Mouse (Mus musculus) hindbrain, embryonic 16.5 days (tissue): ENCODE measurements around the gene Cpsf3. TPM values are rescaled to one million over a fixed set of nuclear protein-coding genes. Genes with fewer than 3 reads are reported as not detected.

ENCODE experiments used
- ATAC-seq: fragments of 200-750 bp; cut with Nextera tagmentation; 2 replicates; pipeline ENCODE4 v1.8.0; 2017; ENCODE audit warnings: moderate TSS enrichment, moderate library complexity
- H3K27ac ChIP-seq: fragments of 300-500 bp; sonication (generic); 2 replicates; pipeline ENCODE4 v1.5.1; 2014; ENCODE audit warnings: low read depth, mild to moderate bottlenecking, control low read depth, low read length, moderate library complexity
- H3K27me3 ChIP-seq: fragments of 300-500 bp; sonication (generic); replicated peaks from 2 replicates; pipeline ENCODE4 v1.6.1; 2014; ENCODE audit warnings: low read length; ENCODE audit not compliant: control insufficient read depth, insufficient read depth
- H3K36me3 ChIP-seq: fragments of 300-500 bp; sonication (generic); 2 replicates; pipeline ENCODE4 v1.6.1; 2014; ENCODE audit warnings: mild to moderate bottlenecking, low read length, moderate library complexity, mixed read lengths; ENCODE audit not compliant: control insufficient read depth, insufficient read depth
- H3K4me1 ChIP-seq: fragments of 300-500 bp; sonication (generic); 2 replicates; pipeline ENCODE4 v1.6.1; 2014; ENCODE audit warnings: low read depth, low read length; ENCODE audit not compliant: control insufficient read depth, insufficient read depth
- H3K4me2 ChIP-seq: fragments of 300-500 bp; sonication (generic); 2 replicates; pipeline ENCODE4 v1.6.1; 2014; ENCODE audit warnings: mild to moderate bottlenecking, low read length, control low read depth, moderate library complexity
- H3K4me3 ChIP-seq: fragments of 300-500 bp; sonication (generic); 2 replicates; pipeline ENCODE4 v1.5.1; 2014; ENCODE audit warnings: mild to moderate bottlenecking, low read length, control low read depth, moderate library complexity
- H3K9ac ChIP-seq: fragments of 300-500 bp; sonication (generic); 2 replicates; pipeline ENCODE4 v1.6.1; 2014; ENCODE audit warnings: low read depth, mild to moderate bottlenecking, control low read depth, low read length, moderate library complexity
- H3K9me3 ChIP-seq: fragments of 300-500 bp; sonication (generic); 2 replicates; pipeline ENCODE4 v1.6.1; 2014; ENCODE audit warnings: mild to moderate bottlenecking, low read length, moderate library complexity; ENCODE audit not compliant: control insufficient read depth
- WGBS: fragments of 180-500 bp; shearing (Covaris S2); extraction: QIAGEN DNeasy Blood & Tissue Kit; methylation state at CpG from one replicate; pipeline ENCODE4 v1.1.7; 2014; 5-methylcytosine and 5-hydroxymethylcytosine counted together
- polyA plus RNA-seq: library from polyadenylated mRNA; unstranded; fragments of >200 nt; fragmentation: Nextera tagmentation; extraction: Ambion mirVana; gene quantifications from 2 replicates; pipeline ENCODE4 v1.2.1, GENCODE M21; 2015

The Cpsf3 gene
- polyA plus RNA-seq, 1 experiment from 2014 or later = 86.1 TPM

DNA sequence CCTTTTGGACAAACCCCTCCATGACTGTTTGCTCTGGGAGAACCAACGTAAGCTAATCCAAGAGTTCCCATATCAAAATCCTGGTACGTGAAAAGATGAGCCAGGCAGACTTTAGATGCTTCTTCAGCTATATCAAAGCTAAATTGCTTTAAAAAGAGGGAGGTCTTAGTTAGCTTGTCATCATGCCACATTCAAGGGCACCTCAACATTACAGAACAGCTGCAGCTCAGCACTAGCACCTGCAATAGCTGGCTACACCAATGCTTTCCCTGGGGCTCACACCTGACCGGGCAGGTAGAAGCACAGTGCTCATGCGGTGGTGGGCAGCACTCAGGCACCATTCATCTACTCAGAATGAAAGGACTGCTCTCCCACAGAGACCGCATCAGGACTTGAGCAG is 55.5 kb downstream of the Cpsf3 start:
- Histone ChIP-seq H3K36me3 (peaks cover 8% of the 10 kb centered on the region), H3K9me3 (no peaks in the 10 kb centered on the region), H3K4me1 (no peaks in the 10 kb centered on the region), H3K27ac (no peak overlapping the region), H3K4me2 (no peak overlapping the region), H3K4me3 (no peak overlapping the region), H3K27me3 (no peaks in the 10 kb centered on the region), H3K9ac (no peak overlapping the region)
- no peak for ATAC-seq
- WGBS = 97% methylated on average over 5 of the region's 5 CpGs

DNA sequence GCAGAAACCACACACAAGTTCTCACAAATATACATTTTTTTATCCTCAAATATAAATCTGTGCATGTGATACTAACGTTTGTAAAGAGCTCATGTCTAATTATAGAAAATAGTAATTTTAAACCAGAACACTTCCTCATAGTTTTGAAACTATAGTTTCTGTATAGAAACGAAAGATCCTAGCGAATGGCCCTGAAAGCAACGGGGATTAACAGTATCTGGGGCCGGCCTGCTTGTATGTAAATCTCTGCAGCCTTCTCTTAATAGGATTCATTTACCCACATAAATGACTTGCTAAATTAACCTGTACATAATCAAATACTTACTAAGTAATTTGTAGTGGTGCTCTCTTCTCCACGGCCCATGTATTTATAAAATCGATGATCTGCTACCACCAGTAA is 61.8 kb downstream of the Cpsf3 start:
- H3K9me3 ChIP-seq = no peaks in the 10 kb centered on the region
- H3K27me3 ChIP-seq = no peaks in the 10 kb centered on the region
- no peak for ATAC-seq
- 84% methylated on average over 7 of the region's 7 CpGs for WGBS
- H3K9ac ChIP-seq = no peak overlapping the region
- no peak overlapping the region for H3K4me2 ChIP-seq
- H3K27ac ChIP-seq = no peak overlapping the region
- peaks cover 7% of the 10 kb centered on the region; the same call in 1 of the 2 replicates for H3K36me3 ChIP-seq
- H3K4me1 ChIP-seq = no peaks in the 10 kb centered on the region
- H3K4me3 ChIP-seq = no peak overlapping the region

DNA sequence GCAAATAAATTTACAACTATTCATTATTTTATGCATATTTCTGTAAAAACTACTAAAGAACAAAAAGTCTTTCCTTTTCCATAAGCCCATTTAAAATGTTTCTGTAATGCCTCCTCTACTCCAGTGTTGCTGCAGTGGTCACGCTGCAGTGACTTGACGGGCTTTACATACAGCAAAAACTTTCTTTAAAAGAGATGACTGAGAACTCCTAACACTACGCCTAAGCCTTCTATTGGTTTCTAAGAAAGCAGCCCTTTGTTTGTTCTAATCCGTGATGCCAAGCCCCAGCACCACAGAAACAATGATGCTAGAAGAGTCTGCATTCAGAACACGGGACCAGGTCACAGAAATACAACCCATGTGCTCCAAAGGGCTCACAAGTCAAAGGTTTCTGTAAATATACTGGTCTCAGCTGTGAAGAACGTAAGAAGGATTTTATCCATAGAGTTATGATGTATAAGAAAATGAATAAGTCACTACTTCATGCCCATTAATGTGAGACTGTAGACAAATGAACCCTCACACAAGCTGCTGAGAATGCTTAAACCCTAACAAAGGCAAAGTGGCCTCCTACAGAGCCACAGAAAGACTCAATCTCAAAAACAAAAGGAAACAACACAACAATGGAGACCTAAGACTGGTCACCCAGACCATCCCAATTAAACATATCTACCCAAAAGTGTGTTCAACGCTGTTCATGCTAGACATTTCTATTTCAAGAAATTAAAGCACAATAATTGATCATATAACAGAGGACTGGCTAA is 65.1 kb downstream of the Cpsf3 start:
- Histone ChIP-seq H3K36me3 (peaks cover 18% of the 10 kb centered on the region), H3K4me2 (no peak overlapping the region), H3K4me3 (no peak overlapping the region), H3K4me1 (no peaks in the 10 kb centered on the region), H3K27ac (no peak overlapping the region), H3K27me3 (no peaks in the 10 kb centered on the region), H3K9ac (no peak overlapping the region), H3K9me3 (no peaks in the 10 kb centered on the region)
- no peak for ATAC-seq
- WGBS = 25% methylated on average over 7 of the region's 7 CpGs

DNA sequence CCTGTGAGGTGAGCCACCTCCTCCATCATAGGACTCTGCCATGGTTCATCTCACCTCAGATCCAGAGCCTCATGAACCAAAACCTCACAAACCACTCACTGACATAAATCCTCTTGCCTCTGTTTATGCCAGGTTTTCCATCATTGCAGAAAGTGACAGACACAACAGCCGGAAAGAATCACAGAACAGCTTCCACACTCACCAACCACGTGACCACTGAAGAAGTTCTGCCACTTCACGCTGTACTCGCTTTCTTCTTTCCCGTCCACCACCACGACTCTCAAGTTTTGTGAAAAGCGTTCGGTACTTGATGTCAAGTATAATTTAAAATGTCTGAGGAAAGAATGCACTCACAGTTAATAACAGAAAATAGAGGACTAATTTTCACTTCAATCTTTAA is 68.5 kb downstream of the Cpsf3 start:
- Histone ChIP-seq H3K9ac (no peak overlapping the region), H3K9me3 (no peaks in the 10 kb centered on the region), H3K27ac (no peak overlapping the region), H3K4me3 (no peak overlapping the region), H3K4me2 (no peak overlapping the region), H3K4me1 (no peaks in the 10 kb centered on the region), H3K36me3 (peaks cover 15% of the 10 kb centered on the region), H3K27me3 (no peaks in the 10 kb centered on the region)
- 98% methylated on average over 8 of the region's 8 CpGs for WGBS
- ATAC-seq = no peak

DNA sequence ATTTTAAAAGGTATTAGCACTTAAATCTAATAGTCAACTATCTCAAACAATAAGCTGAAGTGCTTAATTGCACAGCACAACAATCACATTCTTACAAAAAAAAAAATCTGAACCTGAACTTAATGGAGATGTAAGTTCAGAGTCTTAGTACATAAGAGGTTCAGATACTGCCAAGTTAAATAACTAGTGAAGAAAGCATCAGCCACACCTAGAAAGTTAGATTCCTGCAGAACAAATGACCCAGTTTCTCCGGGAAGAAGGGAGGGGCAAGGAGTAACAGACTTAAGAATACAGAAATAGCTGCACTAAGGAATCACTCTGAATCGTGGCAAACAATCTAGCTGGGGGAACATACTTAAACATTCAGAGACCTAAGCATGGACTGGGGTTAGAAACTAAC is 77.5 kb downstream of the Cpsf3 start:
- no peak for ATAC-seq
- H3K4me3 ChIP-seq = no peak overlapping the region
- H3K9ac ChIP-seq = no peak overlapping the region
- H3K27ac ChIP-seq = no peak overlapping the region
- H3K4me2 ChIP-seq = no peak overlapping the region
- WGBS = 79% methylated on average over 2 of the region's 2 CpGs
- H3K9me3 ChIP-seq = no peaks in the 10 kb centered on the region
- no peaks in the 10 kb centered on the region for H3K27me3 ChIP-seq
- H3K4me1 ChIP-seq = no peaks in the 10 kb centered on the region
- no peaks in the 10 kb centered on the region for H3K36me3 ChIP-seq

DNA sequence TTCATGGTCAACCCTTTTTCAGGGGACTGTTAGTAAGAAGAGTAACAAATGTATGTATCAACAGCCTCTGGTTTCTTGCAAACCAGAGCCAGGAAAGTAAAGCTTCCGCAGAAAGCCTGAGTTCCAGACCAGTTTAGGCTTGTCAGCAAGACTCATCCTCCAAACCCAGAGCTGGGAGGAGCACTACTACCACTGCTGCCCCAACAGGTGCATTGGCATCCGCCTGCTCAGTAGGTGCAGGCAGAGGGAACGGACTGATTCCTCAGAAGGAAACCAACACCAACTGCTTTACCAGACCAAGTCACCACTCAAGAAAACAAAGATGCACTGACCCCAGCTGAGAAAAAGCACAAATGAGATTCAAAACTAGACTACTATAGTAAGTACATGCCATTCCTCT is 78.0 kb downstream of the Cpsf3 start:
- Histone ChIP-seq H3K27ac (no peak overlapping the region), H3K36me3 (no peaks in the 10 kb centered on the region), H3K27me3 (no peaks in the 10 kb centered on the region), H3K4me3 (no peak overlapping the region), H3K4me1 (no peaks in the 10 kb centered on the region), H3K9me3 (no peaks in the 10 kb centered on the region), H3K9ac (no peak overlapping the region), H3K4me2 (no peak overlapping the region)
- WGBS = 96% methylated on average over 3 of the region's 3 CpGs
- no peak for ATAC-seq

Other genes with a start within 250 kb of the Cpsf3 start
- 35.0 and 37.0 TPM in 2 replicates for gene Itgb1bp1, start 893 bp downstream of the Cpsf3 start, polyA plus RNA-seq
- 31.3 and 33.0 TPM in 2 replicates for gene Iah1, start 31.0 kb downstream of the Cpsf3 start, polyA plus RNA-seq
- gene Adam17, start 88.2 kb downstream of the Cpsf3 start, polyA plus RNA-seq = 17.0 and 20.6 TPM in 2 replicates
- gene Ywhaq, start 132.2 kb downstream of the Cpsf3 start, polyA plus RNA-seq = 1,107 and 1,184 TPM in 2 replicates